Mouse (Mus musculus) CH12.LX (cell line): ENCODE results near the gene Cela1.

Source experiments
- EP300 ChIP-seq: IDR thresholded peaks from 2 replicates; pipeline ENCODE4 v1.6.1; 2011; ENCODE audit warnings: low read length, improper control_type of control experiment
- GABPA ChIP-seq: IDR thresholded peaks from 2 replicates; pipeline ENCODE4 v1.6.1; 2012; ENCODE audit warnings: low read depth, low read length, improper control_type of control experiment, inconsistent platforms; ENCODE audit not compliant: insufficient replicate concordance
- IRF4 ChIP-seq: IDR thresholded peaks from 2 replicates; pipeline ENCODE4 v1.6.1; 2014; ENCODE audit warnings: low read depth, mild to moderate bottlenecking, inconsistent platforms, low read length, improper control_type of control experiment
- POLR2A ChIP-seq: IDR thresholded peaks from 2 replicates; pipeline ENCODE4 v1.6.1; 2011; ENCODE audit warnings: low read depth, mild to moderate bottlenecking, improper control_type of control experiment, low read length
- RCOR1 ChIP-seq: conservative IDR thresholded peaks from 2 replicates; pipeline ENCODE4 v1.6.1; 2012; ENCODE audit warnings: low read depth, mild to moderate bottlenecking, inconsistent platforms, low read length, improper control_type of control experiment

GRCm38 (mm10) chr15:100685255-100685654 is 2.5 kb downstream of the Cela1 start:
- TF ChIP-seq POLR2A, result no peak
- no peak for TF ChIP-seq GABPA
- no peak for TF ChIP-seq IRF4
- TF ChIP-seq EP300, result no peak
- TF ChIP-seq RCOR1, result no peak
